Mouse (Mus musculus) CH12.LX (cell line): ENCODE results near the gene Cds2. TPM values are rescaled to one million over a fixed set of nuclear protein-coding genes. Genes with fewer than 3 reads are reported as not detected.

Source experiments
- DNase-seq: peaks from one replicate; pipeline ENCODE4 v3.0.0-alpha.2; 2013; ENCODE audit errors: extremely low read depth
- H3K27ac ChIP-seq: 2 replicates; pipeline ENCODE4 v1.5.1; 2012; ENCODE audit warnings: low read depth, mild to moderate bottlenecking, control low read depth, moderate library complexity; ENCODE audit not compliant: insufficient read depth
- H3K27me3 ChIP-seq: replicated peaks from 2 replicates; pipeline ENCODE3; 2012; ENCODE audit warnings: inconsistent platforms
- H3K36me3 ChIP-seq, 2 experiments: replicated peaks in 1 of 2; 2 replicates each; pipeline versions ENCODE3 to v1.6.1; 2012; ENCODE audit warnings: inconsistent platforms in 1 of 2, low read length in 1 of 2, mild to moderate bottlenecking in 1 of 2, mixed read lengths in 1 of 2, moderate library complexity in 1 of 2; ENCODE audit not compliant: control insufficient read depth in 1 of 2, insufficient read depth in 1 of 2
- H3K4me1 ChIP-seq, 2 experiments: 2 replicates each; pipeline ENCODE4 v1.6.1; 2012; ENCODE audit warnings: inconsistent platforms in 1 of 2, moderate library complexity in 1 of 2; ENCODE audit not compliant: insufficient read depth in 2 of 2, control insufficient read depth in 1 of 2
- H3K4me2 ChIP-seq: 2 replicates; pipeline ENCODE4 v1.6.1; 2012; ENCODE audit warnings: low read depth, mild to moderate bottlenecking, control low read depth; ENCODE audit not compliant: poor library complexity, insufficient read depth, severe bottlenecking
- H3K4me3 ChIP-seq, 3 experiments: fragments of 150-350 bp in 1 of 3; sonication (generic) in 1 of 3; replicated peaks in 1 of 3; 2 replicates each; pipeline versions ENCODE3 to v1.5.1; 2011 to 2012; ENCODE audit warnings: low read depth in 2 of 3, low read length in 2 of 3, mild to moderate bottlenecking in 2 of 3, moderate library complexity in 2 of 3, control low read depth in 1 of 3, improper control_type of control experiment in 1 of 3, inconsistent platforms in 1 of 3, mixed read lengths in 1 of 3; ENCODE audit not compliant: poor library complexity in 1 of 3
- H3K79me2 ChIP-seq: replicated peaks from 2 replicates; pipeline ENCODE4 v1.6.1; 2012; ENCODE audit warnings: mild to moderate bottlenecking, moderate library complexity; ENCODE audit not compliant: control insufficient read depth, poor library complexity, insufficient read depth, severe bottlenecking; ENCODE audit errors: extremely low read depth
- H3K9ac ChIP-seq: 2 replicates; pipeline ENCODE4 v1.6.1; 2012; ENCODE audit warnings: low read depth, mild to moderate bottlenecking, control low read depth, moderate library complexity; ENCODE audit not compliant: insufficient read depth
- H3K9me3 ChIP-seq: replicated peaks from 2 replicates; pipeline ENCODE3; 2012; ENCODE audit warnings: low read length, inconsistent platforms, mixed read lengths
- CHD2 ChIP-seq: IDR thresholded peaks from 2 replicates; pipeline ENCODE4 v1.6.1; 2011; ENCODE audit warnings: low read length, improper control_type of control experiment
- CTCF ChIP-seq, 2 experiments: IDR thresholded peaks in 1 of 2; conservative IDR thresholded peaks in 1 of 2; 2 replicates each; pipeline ENCODE4 v1.5.1; 2011 to 2012; ENCODE audit warnings: low read depth in 2 of 2, low read length in 2 of 2, improper control_type of control experiment in 1 of 2, inconsistent platforms in 1 of 2, mild to moderate bottlenecking in 1 of 2, moderate library complexity in 1 of 2
- E2F4 ChIP-seq: IDR thresholded peaks from 2 replicates; pipeline ENCODE4 v1.6.1; 2011; ENCODE audit warnings: low read depth, low read length, improper control_type of control experiment; ENCODE audit not compliant: insufficient replicate concordance
- ELF1 ChIP-seq: IDR thresholded peaks from 2 replicates; pipeline ENCODE4 v1.6.1; 2014; ENCODE audit warnings: low read depth, mild to moderate bottlenecking, inconsistent platforms, low read length, improper control_type of control experiment
- ETS1 ChIP-seq: conservative IDR thresholded peaks from 2 replicates; pipeline ENCODE4 v1.6.1; 2012; ENCODE audit warnings: low read depth, mild to moderate bottlenecking, inconsistent platforms, low read length, improper control_type of control experiment, moderate library complexity
- IRF4 ChIP-seq: IDR thresholded peaks from 2 replicates; pipeline ENCODE4 v1.6.1; 2014; ENCODE audit warnings: low read depth, mild to moderate bottlenecking, inconsistent platforms, low read length, improper control_type of control experiment
- JUN ChIP-seq: IDR thresholded peaks from 2 replicates; pipeline ENCODE4 v1.6.1; 2011; ENCODE audit warnings: low read depth, mild to moderate bottlenecking, low read length, improper control_type of control experiment, moderate library complexity; ENCODE audit not compliant: insufficient read depth
- JUND ChIP-seq: conservative IDR thresholded peaks from 2 replicates; pipeline ENCODE4 v1.6.1; 2011; ENCODE audit warnings: low read depth, low read length, improper control_type of control experiment
- MAFK ChIP-seq: IDR thresholded peaks from 2 replicates; pipeline ENCODE4 v1.6.1; 2011; ENCODE audit warnings: low read length, improper control_type of control experiment; ENCODE audit not compliant: insufficient replicate concordance
- MAX ChIP-seq: IDR thresholded peaks from 2 replicates; pipeline ENCODE4 v1.6.1; 2011; ENCODE audit warnings: low read length, improper control_type of control experiment
- MYC ChIP-seq: IDR thresholded peaks from 2 replicates; pipeline ENCODE4 v1.6.1; 2011; ENCODE audit warnings: low read depth, mild to moderate bottlenecking, improper control_type of control experiment, low read length
- NELFE ChIP-seq: IDR thresholded peaks from 2 replicates; pipeline ENCODE4 v1.6.1; 2011; ENCODE audit warnings: low read depth, low read length, improper control_type of control experiment
- NRF1 ChIP-seq: IDR thresholded peaks from 2 replicates; pipeline ENCODE4 v1.6.1; 2014; ENCODE audit warnings: low read depth, mild to moderate bottlenecking, inconsistent platforms, low read length, improper control_type of control experiment, moderate library complexity
- PAX5 ChIP-seq: IDR thresholded peaks from 2 replicates; pipeline ENCODE4 v1.6.1; 2012; ENCODE audit warnings: low read length, inconsistent platforms, mixed read lengths
- RAD21 ChIP-seq: IDR thresholded peaks from 2 replicates; pipeline ENCODE4 v1.6.1; 2011; ENCODE audit warnings: low read depth, mild to moderate bottlenecking, low read length, improper control_type of control experiment, moderate library complexity
- RCOR1 ChIP-seq: conservative IDR thresholded peaks from 2 replicates; pipeline ENCODE4 v1.6.1; 2012; ENCODE audit warnings: low read depth, mild to moderate bottlenecking, inconsistent platforms, low read length, improper control_type of control experiment
- SIN3A ChIP-seq: IDR thresholded peaks from 2 replicates; pipeline ENCODE4 v1.6.1; 2012; ENCODE audit warnings: low read length, improper control_type of control experiment, inconsistent platforms
- SMC3 ChIP-seq: IDR thresholded peaks from 2 replicates; pipeline ENCODE4 v1.6.1; 2011; ENCODE audit warnings: low read depth, low read length, improper control_type of control experiment
- TBP ChIP-seq: conservative IDR thresholded peaks from 2 replicates; pipeline ENCODE4 v1.6.1; 2011; ENCODE audit warnings: low read depth, low read length, improper control_type of control experiment
- UBTF ChIP-seq: IDR thresholded peaks from 2 replicates; pipeline ENCODE4 v1.6.1; 2012; ENCODE audit warnings: low read depth, mild to moderate bottlenecking, inconsistent platforms, low read length, improper control_type of control experiment, moderate library complexity
- USF2 ChIP-seq: conservative IDR thresholded peaks from 2 replicates; pipeline ENCODE4 v1.6.1; 2011; ENCODE audit warnings: low read depth, low read length, improper control_type of control experiment
- ZC3H11A ChIP-seq: IDR thresholded peaks from 2 replicates; pipeline ENCODE4 v1.6.1; 2012; ENCODE audit warnings: low read depth, mild to moderate bottlenecking, inconsistent platforms, low read length, improper control_type of control experiment
- ZMIZ1 ChIP-seq: IDR thresholded peaks from 2 replicates; pipeline ENCODE4 v1.6.1; 2012; ENCODE audit warnings: low read depth, mild to moderate bottlenecking, inconsistent platforms, low read length, improper control_type of control experiment
- ZNF384 ChIP-seq: IDR thresholded peaks from 2 replicates; pipeline ENCODE4 v1.6.1; 2012; ENCODE audit warnings: low read depth, low read length, improper control_type of control experiment, inconsistent platforms
- dilution Hi-C: fragments of 300-500 bp; cut with MboI; formaldehyde crosslinking; loops from 2 replicates; pipeline ENCODE4 v1.14.3; 2020; ENCODE audit warnings: low sequenced_read_pairs; ENCODE audit not compliant: extremely low pct_unique_long_range_greater_than_20kb, extremely low pct_ligation_motif_present
- in situ Hi-C: fragments of 300-500 bp; cut with MboI; formaldehyde crosslinking; loops from 3 replicates; pipeline ENCODE4 v1.14.3; 2019; ENCODE audit warnings: low sequenced_read_pairs, low pct_ligation_motif_present, low pct_unique_long_range_greater_than_20kb, mixed read lengths
- polyA plus RNA-seq: library from polyadenylated mRNA; unstranded; fragments of >175 nt; gene quantifications from 2 replicates; pipeline ENCODE4 v1.2.1, GENCODE M21; 2012; ENCODE audit warnings: low read depth; ENCODE audit not compliant: insufficient read length
- total RNA-seq, 2 experiments: library from RNA; depleted of rRNA; stranded (reverse); fragments of 300-350 nt in 1 of 2; fragments of >200 nt in 1 of 2; gene quantifications; 2 replicates each; pipeline ENCODE4 v1.2.3; 2012 to 2014

Gene Cds2
- total and polyA plus RNA-seq, 3 experiments: 20.3 to 38.9 (median 21.2) TPM

DNA sequence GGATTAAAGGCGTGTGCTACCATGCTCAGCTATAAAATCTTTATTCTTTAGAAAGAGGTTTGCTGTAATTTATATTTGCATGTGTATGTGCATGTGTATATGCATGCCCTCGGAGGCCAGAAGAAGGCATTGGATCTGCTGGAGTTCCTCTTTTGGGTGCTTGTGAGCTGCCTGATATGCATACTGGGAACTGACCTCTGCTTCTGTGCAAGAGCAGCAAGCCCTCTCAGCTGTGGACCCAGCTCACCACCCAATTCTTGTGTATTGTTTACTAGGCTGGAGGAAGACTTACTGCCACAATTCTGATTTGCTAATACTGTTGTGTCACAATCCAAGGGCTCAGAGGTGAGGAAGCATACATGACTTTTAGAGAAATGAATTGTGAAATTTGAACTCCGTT is 3.1 kb downstream of the Cds2 start:
- no peak overlapping the region for H3K4me2 ChIP-seq
- H3K27ac ChIP-seq: no peak overlapping the region
- dilution Hi-C loops (no loop called here), in situ Hi-C loops (no loop called here)
- H3K9ac ChIP-seq: no peak overlapping the region
- peaks cover 0 to 2% of the 10 kb centered on the region in 2 experiments for H3K36me3 ChIP-seq
- no peak overlapping the region for H3K4me3 ChIP-seq
- peaks cover 49% of the 10 kb centered on the region for H3K79me2 ChIP-seq
- TF ChIP-seq TBP (no peak), UBTF (no peak), JUN (no peak), USF2 (no peak), E2F4 (no peak), CTCF (conservative IDR thresholded peaks at IDR 0.05 in 1 of 2, IDR thresholded peaks at IDR 0.05 in 1 of 2; ENCODE audit: low read depth in 2 of 2, low read length in 2 of 2) (no peak), PAX5 (no peak), RAD21 (no peak), ZC3H11A (no peak), CHD2 (no peak), MAFK (no peak), ZMIZ1 (no peak), ETS1 (no peak)
- TF ChIP-seq, all 38 proteins: peak for 0
- DNase-seq: no peak
- Histone ChIP-seq H3K9me3 (no peaks in the 10 kb centered on the region), H3K27me3 (no peaks in the 10 kb centered on the region), H3K4me1 (peaks cover 8 to 43% of the 10 kb centered on the region in 2 experiments)

DNA sequence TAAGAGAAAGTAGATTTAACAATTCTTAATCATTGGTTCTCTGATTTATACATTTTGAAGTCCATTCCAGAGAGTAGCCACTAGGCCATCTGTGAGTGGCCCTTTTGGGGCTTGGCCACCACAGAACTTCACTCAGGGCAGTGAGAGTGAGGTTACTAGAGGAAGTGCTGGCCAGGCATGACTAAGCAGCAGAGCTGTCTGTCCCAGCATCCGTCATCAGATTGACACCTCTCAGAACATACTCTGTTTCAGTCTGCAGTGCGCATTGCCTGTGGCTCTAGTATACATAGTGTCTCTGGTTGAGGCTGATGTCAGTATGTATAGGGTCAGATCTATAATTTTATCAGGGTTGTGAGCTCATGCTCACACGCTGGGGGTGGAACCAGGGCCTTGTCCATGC is 6.3 kb downstream of the Cds2 start:
- DNase-seq: no peak
- H3K9ac ChIP-seq: no peak overlapping the region
- H3K27me3 ChIP-seq: no peaks in the 10 kb centered on the region
- H3K27ac ChIP-seq: no peak overlapping the region
- H3K79me2 ChIP-seq: peaks cover 59% of the 10 kb centered on the region
- in situ Hi-C loops: no loop called here
- H3K4me3 ChIP-seq: no peak overlapping the region
- no peaks in the 10 kb centered on the region for H3K9me3 ChIP-seq
- dilution Hi-C loops: no loop called here
- peaks cover 8 to 53% of the 10 kb centered on the region in 2 experiments for H3K4me1 ChIP-seq
- no peak overlapping the region for H3K4me2 ChIP-seq
- TF ChIP-seq CTCF (conservative IDR thresholded peaks at IDR 0.05 in 1 of 2, IDR thresholded peaks at IDR 0.05 in 1 of 2; ENCODE audit: low read depth in 2 of 2, low read length in 2 of 2) (no peak), NELFE (no peak), MYC (no peak), ETS1 (peak; percentile 31; the same call in 1 of the 2 replicates), MAFK (peak; percentile 80; the same call in 1 of the 2 replicates), ELF1 (peak; percentile 51; the same call in 1 of the 2 replicates), SIN3A (0 out of 2 replicates have a peak, but pooled peaks have one; percentile 27), JUN (no peak), ZNF384 (no peak), IRF4 (peak; percentile 41; the same call in 1 of the 2 replicates), SMC3 (no peak), JUND (0 out of 2 replicates have a peak, but pooled peaks have one; percentile 39), NRF1 (peak; percentile 48; the same call in 1 of the 2 replicates), RCOR1 (no peak), PAX5 (no peak), MAX (peak; percentile 39; the same call in 1 of the 2 replicates)
- TF ChIP-seq, all 38 proteins: peak for 8
- peaks cover 0 to 17% of the 10 kb centered on the region in 2 experiments for H3K36me3 ChIP-seq
